In the genomic region with DNA sequence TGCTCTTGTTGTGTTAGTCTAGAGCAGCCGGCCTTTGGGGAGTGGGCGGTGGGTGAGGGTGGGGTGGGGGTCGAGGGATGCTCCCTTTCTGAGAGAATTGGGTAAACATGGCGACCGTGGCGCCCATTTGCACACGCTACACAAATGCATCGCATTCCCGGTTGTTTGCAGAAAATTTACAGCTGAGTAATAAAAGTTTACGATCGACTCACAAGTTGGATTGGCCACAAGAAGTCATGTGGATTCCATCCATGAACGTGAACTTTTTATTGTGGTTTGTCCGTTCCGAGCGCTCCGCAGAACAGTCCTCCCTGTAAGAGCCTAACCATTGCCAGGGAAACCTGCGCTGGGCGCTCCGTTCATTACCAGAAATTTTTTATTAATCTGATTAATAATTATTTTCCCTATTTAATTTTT, we compare ENCODE assay signal across 8 mouse cellular contexts. TPM values are rescaled to one million over a fixed set of nuclear protein-coding genes. Genes with fewer than 3 reads are reported as not detected.
DNase-seq lines count a peak whose midpoint lies in the region; ATAC-seq and TF ChIP-seq lines count a peak whose summit lies in the region.

Gene Hoxc6, plus strand, starts transcription at position 319 of the 417 bp plus-strand sequence.

- no peak for TF ChIP-seq POLR2A in lung, adult 2 months (IDR thresholded peaks at IDR 0.05; ENCODE audit: borderline replicate concordance, extremely low read depth, low read depth, low read length)

- H3K27ac ChIP-seq in lung, embryonic 14.5 days (ENCODE audit: low read depth): no peak within 1 kb of the TSS
- H3K27ac ChIP-seq in embryonic facial prominence, embryonic 10.5 days (replicated peaks): no peak within 1 kb of the TSS
- no peak within 1 kb of the TSS for H3K27ac ChIP-seq in midbrain, embryonic 12.5 days (replicated peaks)

- peak within 1 kb of the TSS; percentile 43 for H3K4me3 ChIP-seq in lung, embryonic 14.5 days (ENCODE audit: low read depth, low read length)
- H3K4me3 ChIP-seq in lung, adult 2 months (replicated peaks; ENCODE audit: extremely low read depth, low read depth, low read length): no peak within 1 kb of the TSS
- peak within 1 kb of the TSS; percentile 54 for H3K4me3 ChIP-seq in embryonic facial prominence, embryonic 10.5 days
- peak within 1 kb of the TSS; percentile 35 for H3K4me3 ChIP-seq in midbrain, embryonic 12.5 days

- TF ChIP-seq CTCF in lung, embryonic 14.5 days (IDR thresholded peaks at IDR 0.05; ENCODE audit: low read depth): no peak
- TF ChIP-seq CTCF in lung, adult 2 months (IDR thresholded peaks at IDR 0.05; ENCODE audit: insufficient read depth, low read length): no peak

- peaks cover 99% of the 10 kb centered on the region for H3K27me3 ChIP-seq in lung, embryonic 14.5 days (ENCODE audit: insufficient read depth, low read length)
- peaks cover 100% of the 10 kb centered on the region for H3K27me3 ChIP-seq in embryonic facial prominence, embryonic 10.5 days (replicated peaks; ENCODE audit: low read depth, poor library complexity, severe bottlenecking)
- peaks cover 98% of the 10 kb centered on the region for H3K27me3 ChIP-seq in midbrain, embryonic 12.5 days

- no peak for DNase-seq in lung, embryonic 14.5 days
- no peak for DNase-seq in lung, adult 2 months
- DNase-seq in embryonic facial prominence, embryonic 10.5 days (ENCODE audit: low spot score): no peak
- DNase-seq in kidney, adult 18-20 months: peak; percentile 66
- DNase-seq in urinary bladder, postnatal 36 days (ENCODE audit: low spot score in 2 of 2): no peak
- DNase-seq in retina, postnatal 1 day: no peak

- no peaks in the 10 kb centered on the region for H3K9me3 ChIP-seq in lung, embryonic 14.5 days (ENCODE audit: low read depth, low read length)
- H3K9me3 ChIP-seq in embryonic facial prominence, embryonic 10.5 days: no peaks in the 10 kb centered on the region
- no peaks in the 10 kb centered on the region for H3K9me3 ChIP-seq in midbrain, embryonic 12.5 days

- no peaks in the 10 kb centered on the region for H3K36me3 ChIP-seq in lung, embryonic 14.5 days (ENCODE audit: insufficient read depth)
- no peaks in the 10 kb centered on the region for H3K36me3 ChIP-seq in embryonic facial prominence, embryonic 10.5 days (replicated peaks)
- H3K36me3 ChIP-seq in midbrain, embryonic 12.5 days: no peaks in the 10 kb centered on the region

- ATAC-seq in lung, embryonic 14.5 days (ENCODE audit: insufficient read depth): no peak
- no peak for ATAC-seq in midbrain, embryonic 12.5 days (ENCODE audit: low FRiP score, low read depth)
- ATAC-seq in monocyte, adult 5-6 weeks (replicated peaks; ENCODE audit: insufficient number of reproducible peaks, low FRiP score, low TSS enrichment, poor library complexity, severe bottlenecking): no peak

- no peaks in the 10 kb centered on the region for H3K4me1 ChIP-seq in lung, embryonic 14.5 days (ENCODE audit: insufficient read depth)
- H3K4me1 ChIP-seq in lung, adult 2 months (ENCODE audit: control insufficient read depth, insufficient read depth, low read length): no peaks in the 10 kb centered on the region
- H3K4me1 ChIP-seq in embryonic facial prominence, embryonic 10.5 days: peaks cover 19% of the 10 kb centered on the region
- peaks cover 8% of the 10 kb centered on the region for H3K4me1 ChIP-seq in midbrain, embryonic 12.5 days

- 2% methylated on average over 19 of the region's 19 CpGs for WGBS in lung, embryonic 14.5 days
- 4% methylated on average over 19 of the region's 19 CpGs for WGBS in lung, adult 2 months
- WGBS in embryonic facial prominence, embryonic 10.5 days: 1% methylated on average over 19 of the region's 19 CpGs
- 2% methylated on average over 19 of the region's 19 CpGs for WGBS in midbrain, embryonic 12.5 days

- H3K9ac ChIP-seq in lung, embryonic 14.5 days: no peak within 1 kb of the TSS
- H3K9ac ChIP-seq in midbrain, embryonic 12.5 days (replicated peaks): no peak within 1 kb of the TSS

- peak within 1 kb of the TSS; percentile 79 for H3K4me2 ChIP-seq in lung, embryonic 14.5 days
- H3K4me2 ChIP-seq in midbrain, embryonic 12.5 days (replicated peaks): peak within 1 kb of the TSS; percentile 46

RNA-seq across cellular contexts. Expression of gene Hoxc6, which starts in this region (rescaled TPM):
- not detected in 2 replicates for polyA plus RNA-seq in lung, embryonic 14.5 days (2014; fragmentation: Nextera tagmentation; extraction: Ambion mirVana)
- 0.34 TPM in 1 of 2 replicates, not detected in the other for polyA plus RNA-seq in lung, adult 2 months (2012; rRNA removed)
- not detected in 2 replicates for polyA plus RNA-seq in embryonic facial prominence, embryonic 10.5 days (2016; fragmentation: Nextera tagmentation; extraction: Ambion mirVana)
- polyA plus RNA-seq in midbrain, embryonic 12.5 days (2016; fragmentation: Nextera tagmentation; extraction: Ambion mirVana): not detected in 2 replicates
- not detected in 3 replicates for total RNA-seq in monocyte, adult 5-6 weeks (2017)
